Mouse (Mus musculus): Measurements from ENCODE around the gene Arsa.

Arsa gene

GRCm38 (mm10) chr15:89494970-89495369 lies 17.7 kb upstream of the Arsa start:
- peak; percentile 21 for DNase-seq (ENCODE audit: low read depth)

GRCm38 (mm10) chr15:89488611-89489117 lies 11.4 kb upstream of the Arsa start:
- no peak for DNase-seq (ENCODE audit: low read depth)

GRCm38 (mm10) chr15:89488182-89488581 lies 11.0 kb upstream of the Arsa start:
- no peak for DNase-seq (ENCODE audit: low read depth)

- DNase-seq (ENCODE audit: low read depth): no peak
Observed at GRCm38 (mm10) chr15:89480584-89480983, 3.4 kb upstream of the Arsa start.

GRCm38 (mm10) chr15:89478622-89479021 lies 1.4 kb upstream of the Arsa start:
- no peak for DNase-seq (ENCODE audit: low read depth)

GRCm38 (mm10) chr15:89477806-89478205 lies 581 bp upstream of the Arsa start:
- DNase-seq (ENCODE audit: low read depth): no peak

- DNase-seq (ENCODE audit: low read depth): no peak
Observed at GRCm38 (mm10) chr15:89476475-89476815, 780 bp downstream of the Arsa start.

- DNase-seq (ENCODE audit: low read depth): peak; percentile 95
Observed at GRCm38 (mm10) chr15:89475611-89476474, 1.4 kb downstream of the Arsa start.

- no peak for DNase-seq (ENCODE audit: low read depth)
Observed at GRCm38 (mm10) chr15:89475293-89475600, 2.0 kb downstream of the Arsa start.

GRCm38 (mm10) chr15:89474596-89475292 lies 2.5 kb downstream of the Arsa start:
- DNase-seq (ENCODE audit: low read depth): no peak

GRCm38 (mm10) chr15:89473921-89474320 lies 3.3 kb downstream of the Arsa start:
- no peak for DNase-seq (ENCODE audit: low read depth)

GRCm38 (mm10) chr15:89473370-89473769 lies 3.9 kb downstream of the Arsa start:
- no peak for DNase-seq (ENCODE audit: low read depth)

- no peak for DNase-seq (ENCODE audit: low read depth)
Observed at GRCm38 (mm10) chr15:89471476-89471875, 5.7 kb downstream of the Arsa start.

- DNase-seq (ENCODE audit: low read depth): peak; percentile 57
Observed at GRCm38 (mm10) chr15:89468577-89468976, 8.6 kb downstream of the Arsa start.

- no peak for DNase-seq (ENCODE audit: low read depth)
Observed at GRCm38 (mm10) chr15:89465052-89465451, 12.2 kb downstream of the Arsa start.

GRCm38 (mm10) chr15:89463334-89464235 lies 13.6 kb downstream of the Arsa start:
- no peak for DNase-seq (ENCODE audit: low read depth)

- DNase-seq (ENCODE audit: low read depth): no peak
Observed at GRCm38 (mm10) chr15:89462176-89462575, 15.0 kb downstream of the Arsa start.

GRCm38 (mm10) chr15:89461321-89461720 lies 15.9 kb downstream of the Arsa start:
- DNase-seq (ENCODE audit: low read depth): no peak

GRCm38 (mm10) chr15:89460298-89460697 lies 16.9 kb downstream of the Arsa start:
- no peak for DNase-seq (ENCODE audit: low read depth)

- no peak for DNase-seq (ENCODE audit: low read depth)
Observed at GRCm38 (mm10) chr15:89459821-89460220, 17.4 kb downstream of the Arsa start.

GRCm38 (mm10) chr15:89458942-89459341 lies 18.3 kb downstream of the Arsa start:
- peak; percentile 17 for DNase-seq (ENCODE audit: low read depth)

GRCm38 (mm10) chr15:89455642-89456041 lies 21.6 kb downstream of the Arsa start:
- no peak for DNase-seq (ENCODE audit: low read depth)

Data from induced T-regulatory cell, adult 2 months (primary cell).